ENCODE assay signal across 27 mouse cellular contexts in the genomic region with DNA sequence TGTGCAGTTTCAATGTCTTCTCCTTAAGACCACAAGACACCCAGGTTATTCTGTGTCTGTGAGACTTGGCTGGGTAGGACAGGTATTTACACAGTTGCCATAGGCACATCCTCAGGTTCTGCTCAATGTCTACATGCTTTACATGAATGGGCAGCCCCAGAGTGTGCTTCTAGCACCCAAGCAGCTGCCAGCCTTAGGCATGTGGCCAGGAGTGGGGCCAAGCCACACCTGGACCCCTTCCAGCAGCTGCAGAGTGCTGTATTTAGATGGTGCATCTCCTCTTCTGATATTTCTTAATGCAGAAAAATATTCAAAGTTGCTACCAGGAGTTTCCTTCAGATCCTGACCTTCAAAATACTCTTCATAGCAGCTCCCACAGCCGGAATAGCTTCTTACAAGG. TPM values are rescaled to one million over a fixed set of nuclear protein-coding genes. Genes with fewer than 3 reads are reported as not detected.
DNase-seq lines count a peak whose midpoint lies in the region; ATAC-seq lines count a peak whose summit lies in the region.
"Had no signal": no experiment of that assay in that cellular context is flagged by ENCODE, and none has a peak within 500 bp of the region (broad histone marks: within the 10 kb centered on the region; RNA-seq: fewer than 3 reads in every experiment).

No protein-coding gene starts in this region.

- no peaks in the 10 kb centered on the region for H3K4me1 ChIP-seq in embryonic facial prominence, embryonic 14.5 days (ENCODE audit: control insufficient read depth, insufficient read depth, low read length)
- peaks cover 6% of the 10 kb centered on the region; the same call in 1 of the 2 replicates for H3K4me1 ChIP-seq in embryonic facial prominence, embryonic 10.5 days
- H3K4me1 ChIP-seq in heart, embryonic 11.5 days (ENCODE audit: control insufficient read depth, insufficient read depth, low read length) = no peaks in the 10 kb centered on the region
- H3K4me1 ChIP-seq: forebrain, embryonic 13.5 days; heart, embryonic 12.5 days; hindbrain, embryonic 10.5 days; intestine, embryonic 15.5 days; midbrain, embryonic 13.5 days; neural tube, embryonic 13.5 days had no signal

- H3K9me3 ChIP-seq in embryonic facial prominence, embryonic 14.5 days (ENCODE audit: control insufficient read depth, low read length) = no peaks in the 10 kb centered on the region
- H3K9me3 ChIP-seq in embryonic facial prominence, embryonic 10.5 days = no peaks in the 10 kb centered on the region
- no peaks in the 10 kb centered on the region for H3K9me3 ChIP-seq in heart, embryonic 11.5 days (replicated peaks; ENCODE audit: control insufficient read depth, low read length)
- H3K9me3 ChIP-seq: forebrain, embryonic 13.5 days; heart, embryonic 12.5 days; hindbrain, embryonic 10.5 days; intestine, embryonic 15.5 days; liver, embryonic 12.5 days; midbrain, embryonic 13.5 days; neural tube, embryonic 13.5 days had no signal

- H3K4me2 ChIP-seq in embryonic facial prominence, embryonic 14.5 days (ENCODE audit: low read depth, low read length) = no peak overlapping the region
- no peak overlapping the region for H3K4me2 ChIP-seq in heart, embryonic 11.5 days
- H3K4me2 ChIP-seq: forebrain, embryonic 13.5 days; heart, embryonic 12.5 days; intestine, embryonic 15.5 days; liver, embryonic 12.5 days; midbrain, embryonic 13.5 days; neural tube, embryonic 13.5 days had no signal

- no peak overlapping the region for H3K4me3 ChIP-seq in embryonic facial prominence, embryonic 14.5 days (ENCODE audit: low read depth, low read length)
- no peak overlapping the region for H3K4me3 ChIP-seq in embryonic facial prominence, embryonic 10.5 days
- H3K4me3 ChIP-seq in heart, embryonic 11.5 days (ENCODE audit: low read depth, low read length) = no peak overlapping the region
- H3K4me3 ChIP-seq: forebrain, embryonic 13.5 days; heart, embryonic 12.5 days; hindbrain, embryonic 10.5 days; intestine, embryonic 15.5 days; layer of hippocampus, adult 2 months; left cerebral cortex, adult 2 months; liver, embryonic 12.5 days; megakaryocyte, embryonic 14.5 days; midbrain, embryonic 13.5 days; neural tube, embryonic 13.5 days had no signal

- WGBS in embryonic facial prominence, embryonic 14.5 days = 58% methylated on average over 1 of the region's 1 CpGs
- WGBS in embryonic facial prominence, embryonic 10.5 days = 63% methylated on average over 1 of the region's 1 CpGs
- 73% methylated on average over 1 of the region's 1 CpGs for WGBS in heart, embryonic 11.5 days (ENCODE audit: insufficient replicate concordance)

- peak; percentile 55 for DNase-seq in adrenal gland, postnatal 10 days
- no peak for DNase-seq in adrenal gland, adult (ENCODE audit: inconsistent age in 2 of 2, low spot score in 1 of 2)
- DNase-seq in embryonic facial prominence, embryonic 14.5 days (ENCODE audit: low spot score) = peak; percentile 12
- DNase-seq in embryonic facial prominence, embryonic 10.5 days (ENCODE audit: low spot score) = no peak
- DNase-seq in heart, postnatal 4 days = peak; percentile 29
- DNase-seq: cerebellum, adult 9-11 months; heart, adult 18-20 months; kidney, adult 2 months; kidney, postnatal 36 days; liver, postnatal 0 days; lung, postnatal 36 days; thymus, postnatal 14 days had no signal

- H3K27me3 ChIP-seq in embryonic facial prominence, embryonic 14.5 days (replicated peaks; ENCODE audit: control insufficient read depth, insufficient read depth, low read length) = no peaks in the 10 kb centered on the region
- no peaks in the 10 kb centered on the region for H3K27me3 ChIP-seq in embryonic facial prominence, embryonic 10.5 days (replicated peaks; ENCODE audit: low read depth, poor library complexity, severe bottlenecking)
- H3K27me3 ChIP-seq in heart, embryonic 11.5 days (ENCODE audit: control insufficient read depth, insufficient read depth, low read length) = no peaks in the 10 kb centered on the region
- H3K27me3 ChIP-seq: CH12.LX; forebrain, embryonic 13.5 days; heart, embryonic 12.5 days; intestine, embryonic 15.5 days; midbrain, embryonic 13.5 days; neural tube, embryonic 13.5 days had no signal

- H3K9ac ChIP-seq in embryonic facial prominence, embryonic 14.5 days (ENCODE audit: low read depth, low read length) = no peak overlapping the region
- no peak overlapping the region for H3K9ac ChIP-seq in heart, embryonic 11.5 days (ENCODE audit: low read depth, low read length)
- H3K9ac ChIP-seq: forebrain, embryonic 13.5 days; heart, embryonic 12.5 days; intestine, embryonic 15.5 days; liver, embryonic 12.5 days; liver, postnatal 0 days; midbrain, embryonic 13.5 days; neural tube, embryonic 13.5 days had no signal

- H3K27ac ChIP-seq in embryonic facial prominence, embryonic 14.5 days (replicated peaks; ENCODE audit: low read depth, low read length) = no peak overlapping the region
- H3K27ac ChIP-seq in embryonic facial prominence, embryonic 10.5 days (replicated peaks) = no peak overlapping the region
- H3K27ac ChIP-seq in heart, embryonic 11.5 days (ENCODE audit: low read depth, low read length) = no peak overlapping the region
- H3K27ac ChIP-seq: forebrain, embryonic 13.5 days; hindbrain, embryonic 10.5 days; intestine, embryonic 15.5 days; layer of hippocampus, adult 2 months; left cerebral cortex, adult 2 months; liver, embryonic 12.5 days; midbrain, embryonic 13.5 days; neural tube, embryonic 13.5 days had no signal

- no peak for ATAC-seq in embryonic facial prominence, embryonic 14.5 days (ENCODE audit: low read depth)
- no peak for ATAC-seq in heart, embryonic 11.5 days (replicated peaks; ENCODE audit: insufficient number of reproducible peaks, low FRiP score, low TSS enrichment)
- peak; percentile 69 for ATAC-seq in megakaryocyte-erythroid progenitor cell, adult 5-6 weeks (replicated peaks; ENCODE audit: low FRiP score, low TSS enrichment, poor library complexity, severe bottlenecking)
- ATAC-seq: forebrain, embryonic 13.5 days; hindbrain, embryonic 16.5 days; intestine, embryonic 15.5 days; liver, embryonic 12.5 days; liver, postnatal 0 days; midbrain, embryonic 13.5 days had no signal

- no peaks in the 10 kb centered on the region for H3K36me3 ChIP-seq in embryonic facial prominence, embryonic 14.5 days (ENCODE audit: control insufficient read depth, insufficient read depth, low read length)
- no peaks in the 10 kb centered on the region for H3K36me3 ChIP-seq in embryonic facial prominence, embryonic 10.5 days (replicated peaks)
- no peaks in the 10 kb centered on the region for H3K36me3 ChIP-seq in heart, embryonic 11.5 days (ENCODE audit: control insufficient read depth, insufficient read depth, low read length)
- H3K36me3 ChIP-seq: heart, embryonic 12.5 days; hindbrain, embryonic 10.5 days; intestine, embryonic 15.5 days; liver, embryonic 12.5 days; midbrain, embryonic 13.5 days; neural tube, embryonic 13.5 days had no signal

RNA-seq across cellular contexts. Expression of a gene that starts 11.9 kb away (rescaled TPM):
- 1 to 10 TPM; 2.8 to 3.4 TPM for total RNA-seq in adrenal gland, postnatal 10 days (2021)
- 4.3 and 4.7 TPM in 2 replicates for polyA plus RNA-seq in embryonic facial prominence, embryonic 14.5 days (2014; fragmentation: Nextera tagmentation; extraction: Ambion mirVana)
- polyA plus RNA-seq in embryonic facial prominence, embryonic 10.5 days (2016; fragmentation: Nextera tagmentation; extraction: Ambion mirVana) = 0.99 and 1.0 TPM in 2 replicates
- total RNA-seq in heart, postnatal 4 days (2021) = 1 to 10 TPM; 1.9 to 2.2 TPM
- polyA plus RNA-seq in heart, embryonic 11.5 days (2014; fragmentation: Nextera tagmentation; extraction: Ambion mirVana) = 1.1 and 1.5 TPM in 2 replicates
- 14.2 and 24.4 TPM in 2 replicates for total RNA-seq in megakaryocyte-erythroid progenitor cell, adult 5-6 weeks (2014; fragmentation: Nextera tagmentation)
- 12.0 and 16.1 TPM in 2 replicates for total RNA-seq in megakaryocyte-erythroid progenitor cell, adult 5-6 weeks (2017)
- polyA plus RNA-seq: C2C12 had no signal

Comparison
In these comparisons a context has a peak if more than half of its experiments do, and no peak if none do; other contexts are left out.
1. DNase-seq: peak in adrenal gland, postnatal 10 days (single experiment), embryonic facial prominence, embryonic 14.5 days (single experiment) and heart, postnatal 4 days (single experiment); none in adrenal gland, adult (0 of 2) and embryonic facial prominence, embryonic 10.5 days (single experiment).